Mouse (Mus musculus) adrenal gland, adult (tissue): ENCODE measurements around the gene B3galt4.
"Not testable (repeated sequence)": the region's sequence is repeated elsewhere in the genome, so short reads cannot be mapped to it uniquely, and the experiment has no call there.

ENCODE experiments used
- DNase-seq, 2 experiments: peaks; one replicate each; pipeline ENCODE4 v3.0.0; 2022 to 2023; ENCODE audit warnings: low spot score in 1 of 2; ENCODE audit not compliant: inconsistent age in 2 of 2

B3galt4 gene

DNA sequence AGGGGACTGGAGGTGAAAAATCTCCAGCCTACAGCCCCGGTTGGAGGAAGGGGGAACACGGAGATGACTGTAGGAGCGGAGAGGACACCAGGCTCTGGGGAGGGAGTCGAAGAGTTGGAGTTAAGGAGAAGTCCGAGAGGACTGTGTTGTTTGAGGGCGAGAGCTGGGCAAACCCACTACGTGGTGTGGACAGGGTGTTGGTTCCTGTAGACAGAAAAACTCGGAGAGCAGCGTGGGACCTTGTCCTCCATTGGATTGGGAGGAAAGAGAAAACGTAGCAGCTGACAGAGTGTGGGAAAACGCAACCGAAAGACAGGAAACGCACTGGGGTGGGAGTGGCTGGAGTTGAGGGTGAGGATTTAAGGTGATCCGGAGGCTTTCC, 41.4 kb downstream of the B3galt4 start:
- DNase-seq: peak; percentile 77 to 91

DNA sequence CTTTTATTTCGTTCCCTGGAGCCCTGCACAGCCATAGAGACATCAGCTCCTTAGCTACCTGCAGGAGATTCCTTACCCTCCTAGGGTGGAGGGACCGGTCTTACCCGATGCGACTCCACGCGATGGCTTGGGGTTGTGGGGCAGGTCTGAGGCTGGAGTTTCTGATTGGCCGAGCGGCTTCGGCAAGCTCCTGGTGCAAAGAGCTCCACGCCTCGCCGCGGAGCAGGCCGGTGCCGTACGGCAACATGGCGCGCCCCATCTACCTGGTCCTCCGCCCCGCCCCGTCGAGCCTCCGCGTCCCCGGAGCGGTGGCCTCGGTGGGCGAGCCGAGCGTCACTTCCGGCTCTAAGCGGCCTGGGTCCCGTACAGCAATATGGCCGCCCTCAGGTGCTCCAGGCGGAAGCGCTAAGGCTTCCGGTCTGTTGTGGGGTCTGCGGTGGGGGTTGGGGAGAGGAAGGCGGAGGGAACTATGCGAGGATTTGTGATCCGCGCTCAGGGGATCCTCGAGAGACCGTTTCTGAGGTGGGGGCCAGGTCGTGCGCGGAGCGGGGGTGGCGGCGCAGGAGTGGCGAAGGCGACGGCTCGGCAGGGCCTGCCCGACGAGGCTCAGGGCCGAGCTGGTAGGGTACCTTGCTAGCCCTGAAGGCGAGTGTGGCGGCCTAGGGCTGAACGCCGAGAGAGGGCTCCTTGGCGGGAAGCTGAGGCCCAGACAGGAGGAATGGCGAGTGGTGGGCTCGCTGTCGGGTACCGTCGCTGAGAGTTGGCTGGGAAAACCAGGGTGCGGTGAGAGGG, 42.0 kb downstream of the B3galt4 start, which contains the start of gene Daxx:
Gene Daxx (plus strand): TSS at position 338 of the 792 bp plus-strand sequence.
- DNase-seq: peak; percentile 99

DNA sequence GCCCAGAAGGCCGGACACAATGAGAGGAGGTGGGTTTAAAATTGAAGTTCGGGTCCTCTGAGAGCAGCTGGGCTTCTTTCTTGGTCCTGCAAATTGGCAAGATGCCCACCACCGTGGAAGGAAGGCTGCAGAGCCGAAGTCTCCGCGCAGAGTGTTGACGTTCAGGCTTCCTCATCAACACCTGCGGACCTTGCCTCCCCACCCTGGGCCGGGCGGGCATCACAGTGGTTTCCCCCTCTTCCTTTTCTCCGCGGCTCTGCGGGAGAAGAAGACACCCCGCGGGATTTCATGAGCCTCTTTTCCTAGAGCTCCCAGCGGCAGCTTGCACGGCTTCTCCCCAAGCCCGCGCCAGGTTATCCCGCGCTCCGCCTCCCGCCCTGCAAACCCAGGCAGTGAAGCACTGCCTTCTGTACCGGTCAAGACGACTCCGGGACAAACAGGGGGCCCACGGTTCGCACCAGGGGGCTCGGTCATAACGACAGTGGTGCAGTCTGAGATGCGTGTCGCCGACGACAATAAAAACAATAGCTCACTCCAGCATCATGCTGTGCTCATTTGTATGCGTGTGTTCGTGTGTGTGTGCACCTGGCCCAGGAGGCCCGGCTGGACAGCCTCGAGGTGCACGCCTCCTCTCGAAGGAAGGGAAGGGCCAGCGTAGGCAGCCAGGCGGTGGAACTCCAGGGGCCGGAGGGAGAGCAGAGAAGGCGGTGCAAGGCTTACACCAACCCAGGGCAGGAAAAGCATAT, 42.8 kb downstream of the B3galt4 start:
- DNase-seq: peak; percentile 68 to 86

DNA sequence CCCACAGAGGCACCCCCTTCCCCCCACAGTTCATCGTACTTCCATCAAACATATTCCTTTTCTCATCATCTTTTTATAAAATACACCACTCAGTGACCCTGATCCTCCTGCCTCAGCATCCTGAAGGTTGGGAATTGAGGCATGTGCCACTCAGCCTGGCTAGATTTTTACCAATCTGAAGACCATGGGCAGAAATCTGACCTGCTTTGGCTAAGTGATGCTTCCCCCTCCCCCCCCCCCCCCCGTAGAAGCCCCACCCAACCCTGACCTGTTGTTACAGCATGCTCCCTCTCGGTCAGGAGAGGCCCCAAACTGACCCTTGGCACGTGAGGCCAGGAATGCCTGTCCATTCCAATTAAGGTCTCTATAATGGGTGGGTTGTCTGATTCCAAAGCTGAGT, 46.5 kb downstream of the B3galt4 start, which contains the start of gene Platr17:
Gene Platr17 (plus strand): TSS at position 301 of the 400 bp plus-strand sequence.
- not testable (repeated sequence) for DNase-seq

DNA sequence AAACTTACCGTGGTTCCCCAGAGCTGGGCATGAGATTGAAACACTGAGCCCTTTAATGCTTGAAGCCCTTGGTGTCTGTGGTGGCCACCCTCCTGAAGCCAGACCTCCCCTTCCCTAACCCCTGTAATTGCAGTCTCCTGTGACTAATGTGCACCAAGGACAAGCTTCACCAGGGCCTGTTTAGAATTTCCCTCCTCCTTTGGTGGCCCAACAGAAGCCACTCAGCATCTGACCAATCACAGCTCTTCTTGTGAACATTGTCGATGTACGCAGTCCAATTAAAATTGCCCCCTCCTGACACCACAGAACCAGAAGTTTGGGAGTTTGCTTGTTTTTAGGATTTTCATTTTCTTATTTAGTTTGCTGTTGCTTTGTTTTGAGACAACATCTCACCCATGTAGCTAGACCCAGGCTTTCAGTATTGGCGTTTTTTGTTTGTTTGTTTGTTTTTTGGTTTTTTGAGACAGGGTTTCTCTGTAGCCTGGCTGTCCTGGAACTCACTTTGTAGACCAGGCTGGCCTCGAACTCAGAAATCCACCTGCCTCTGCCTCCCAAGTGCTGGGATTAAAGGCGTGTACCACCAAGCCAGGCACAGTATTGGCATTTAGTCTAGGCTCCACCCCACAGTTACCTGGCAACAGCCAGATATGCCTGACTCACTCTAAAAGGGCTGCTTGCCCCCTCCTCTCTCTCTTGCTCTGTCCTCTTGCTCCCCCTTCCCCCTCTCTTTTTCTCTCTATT, 47.2 kb downstream of the B3galt4 start:
- peak in 1 of 2 experiments; percentile 63 for DNase-seq

DNA sequence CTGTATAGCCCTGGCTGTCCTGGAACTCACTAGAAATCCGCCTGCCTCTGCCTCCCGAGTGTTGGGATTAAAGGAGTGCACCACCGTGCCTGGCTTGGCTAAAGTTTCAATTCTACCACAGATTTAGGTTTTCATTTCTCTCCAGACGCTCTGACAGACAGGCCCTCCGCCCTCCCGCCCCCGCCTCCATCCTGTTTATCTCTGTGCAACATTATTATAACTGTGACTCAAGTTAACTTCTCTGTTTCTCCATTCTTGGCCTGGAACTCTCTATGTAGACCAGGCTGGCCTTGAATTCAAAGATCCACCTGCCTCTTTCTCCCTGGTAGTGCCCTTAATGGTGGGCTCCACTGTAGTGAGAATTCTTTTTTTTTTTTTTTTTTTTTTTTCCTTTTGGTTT, 48.8 kb downstream of the B3galt4 start:
- DNase-seq: no peak

DNA sequence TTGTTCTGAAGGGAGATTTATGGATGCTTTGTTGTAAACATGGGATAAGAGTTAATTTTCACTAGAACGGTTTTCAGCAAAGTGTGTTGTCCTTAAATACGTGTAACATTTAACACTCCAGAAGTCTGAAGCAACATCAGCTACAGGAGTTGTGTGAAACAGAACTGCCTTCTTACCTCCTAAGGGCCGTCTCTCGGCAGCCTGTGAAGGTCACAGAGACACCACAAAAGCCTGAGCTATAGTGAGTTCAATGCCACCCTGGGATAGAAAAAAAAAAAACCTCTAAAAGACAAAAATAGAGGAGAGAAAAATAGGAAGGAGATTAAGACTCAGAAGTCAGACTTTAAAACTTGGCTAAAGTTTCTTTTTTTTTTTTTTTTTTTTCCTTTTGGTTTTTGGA, 49.2 kb downstream of the B3galt4 start:
- DNase-seq: no peak

DNA sequence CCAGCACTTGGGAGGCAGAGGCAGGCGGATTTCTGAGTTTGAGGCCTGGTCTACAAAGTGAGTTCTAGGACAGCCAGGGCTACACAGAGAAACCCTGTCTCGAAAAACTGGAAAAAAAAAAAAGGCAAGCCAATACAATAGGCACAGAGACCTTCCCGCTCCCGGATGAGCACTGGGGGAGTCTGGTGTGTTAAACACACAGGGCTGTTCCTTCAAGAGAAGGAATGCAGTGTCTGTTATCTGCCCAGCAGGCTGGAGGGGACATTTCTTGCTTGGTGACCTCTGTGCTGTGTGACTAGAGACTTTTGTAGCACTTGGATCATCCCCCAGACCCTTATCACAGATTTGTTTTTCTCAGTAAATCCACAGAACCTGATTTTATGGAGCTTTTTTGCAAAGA, 49.6 kb downstream of the B3galt4 start:
- no peak for DNase-seq

DNA sequence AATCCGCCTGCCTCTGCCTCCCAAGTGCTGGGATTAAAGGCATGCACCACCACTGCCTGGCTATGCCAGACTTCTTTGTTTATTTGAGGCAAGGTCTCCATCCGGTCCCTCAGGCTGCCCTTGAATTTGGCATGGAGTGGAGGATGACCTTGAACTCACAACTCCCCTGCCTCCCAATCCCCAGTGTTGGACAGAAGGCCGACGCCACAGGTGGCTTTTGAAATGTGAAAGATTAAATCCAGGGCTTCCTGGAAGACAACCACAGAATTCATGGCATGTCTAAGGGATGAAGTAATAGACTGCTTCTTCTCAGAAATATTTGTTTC, 50.3 kb downstream of the B3galt4 start:
- no peak for DNase-seq

DNA sequence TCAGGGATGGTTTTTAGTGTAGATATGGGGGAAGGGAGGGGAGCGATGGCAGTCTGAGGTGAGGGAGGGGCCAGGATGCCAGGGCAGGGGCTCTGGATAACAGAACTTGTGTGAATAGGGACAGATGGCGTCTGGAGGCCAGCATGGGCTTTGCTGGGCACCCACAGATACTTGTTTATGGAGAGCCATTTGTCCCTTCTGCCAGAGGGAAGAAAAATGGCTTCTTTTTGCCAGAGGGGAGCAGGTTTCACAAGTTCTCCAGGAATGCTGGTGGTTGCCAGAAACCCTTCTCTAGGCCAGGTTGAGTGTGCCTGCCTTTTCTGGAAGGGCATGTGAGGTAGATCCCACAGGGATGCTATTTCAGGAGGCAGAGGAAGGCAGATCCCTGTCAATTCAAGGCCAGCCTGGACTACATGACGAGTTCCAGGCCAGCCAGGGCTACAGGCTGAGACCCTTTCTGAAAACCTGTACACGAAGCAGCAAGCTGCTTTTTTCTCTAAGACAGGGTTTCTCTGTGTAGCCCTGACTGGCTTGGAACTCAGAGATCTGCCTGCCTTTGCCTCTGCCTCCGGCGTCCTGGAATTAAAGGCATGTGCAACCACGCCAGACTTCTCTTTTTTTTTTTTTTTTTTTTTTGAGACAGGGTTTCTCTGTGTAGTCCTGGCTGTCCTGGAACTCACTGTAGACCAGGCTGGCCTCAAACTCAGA, 50.9 kb downstream of the B3galt4 start:
- DNase-seq: no peak
